Mouse (Mus musculus): Measurements from ENCODE around the gene Ctcfl.

DNA sequence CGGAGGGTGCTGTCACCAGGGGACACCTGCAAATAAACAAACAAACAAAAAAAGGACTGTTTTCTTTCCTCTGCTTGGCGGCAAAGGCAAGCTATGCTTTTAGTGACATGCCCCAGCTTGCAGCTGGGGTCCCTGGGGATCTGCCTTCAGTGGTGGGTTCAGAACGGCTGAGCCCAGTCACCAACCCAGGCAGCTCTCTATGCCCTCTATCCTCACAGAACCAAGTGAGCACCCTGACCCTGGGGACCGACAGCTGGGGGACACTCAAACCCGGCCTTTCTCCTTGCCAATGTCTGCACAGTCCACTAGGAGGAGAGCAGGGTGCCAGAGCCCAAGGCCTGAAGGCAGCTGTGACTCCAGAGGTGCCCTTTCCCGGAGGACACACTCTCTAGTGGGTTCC is 69.5 kb downstream of the Ctcfl start:
- no peak for TF ChIP-seq CTCF (IDR thresholded peaks at IDR 0.05; ENCODE audit: control insufficient read depth, insufficient read depth, low read length)
- no peak for TF ChIP-seq POLR2A (IDR thresholded peaks at IDR 0.05; ENCODE audit: borderline replicate concordance, control insufficient read depth, low read depth, low read length)

All from bone marrow, adult 2 months (tissue).